Mouse (Mus musculus): ENCODE results near the gene Kynu. TPM values are rescaled to one million over a fixed set of nuclear protein-coding genes. Genes with fewer than 3 reads are reported as not detected.
A peak's percentile ranks its signal among the peaks of the same experiment; 100 is the strongest.

Gene Kynu
- polyA plus RNA-seq (2014; fragmentation: Nextera tagmentation; extraction: Ambion mirVana) = 0.57 and 1.5 TPM in 2 replicates

- no peaks in the 10 kb centered on the region for H3K27me3 ChIP-seq (ENCODE audit: control insufficient read depth, insufficient read depth, low read length)
- WGBS = 17% methylated on average over 9 of the region's 9 CpGs
- ATAC-seq (ENCODE audit: low FRiP score) (no peak), DNase-seq (ENCODE audit: low spot score) (peak; percentile 40)
- no peaks in the 10 kb centered on the region for H3K4me1 ChIP-seq (replicated peaks; ENCODE audit: control insufficient read depth, insufficient read depth, low read length)
- no peak within 1 kb of the TSS for H3K4me2 ChIP-seq (replicated peaks; ENCODE audit: low read depth, low read length)
- H3K9me3 ChIP-seq (ENCODE audit: control insufficient read depth, low read length) = no peaks in the 10 kb centered on the region
- no peak within 1 kb of the TSS for H3K9ac ChIP-seq (ENCODE audit: low read depth, low read length)
- H3K4me3 ChIP-seq (ENCODE audit: low read depth, low read length) = no peak within 1 kb of the TSS
- no peak within 1 kb of the TSS for H3K27ac ChIP-seq (ENCODE audit: low read depth, low read length)
- H3K36me3 ChIP-seq (ENCODE audit: control insufficient read depth, insufficient read depth, low read length) = no peaks in the 10 kb centered on the region
Observed at GRCm38 (mm10) chr2:43555062-43555888, at the start of gene Kynu. Gene Kynu, plus strand, starts transcription at chr2:43555329.

- Histone ChIP-seq H3K36me3 (ENCODE audit: control insufficient read depth, insufficient read depth, low read length) (no peaks in the 10 kb centered on the region), H3K27me3 (ENCODE audit: control insufficient read depth, insufficient read depth, low read length) (no peaks in the 10 kb centered on the region), H3K4me2 (replicated peaks; ENCODE audit: low read depth, low read length) (no peak overlapping the region), H3K4me3 (ENCODE audit: low read depth, low read length) (no peak overlapping the region), H3K4me1 (replicated peaks; ENCODE audit: control insufficient read depth, insufficient read depth, low read length) (no peaks in the 10 kb centered on the region), H3K9me3 (ENCODE audit: control insufficient read depth, low read length) (no peaks in the 10 kb centered on the region), H3K9ac (ENCODE audit: low read depth, low read length) (no peak overlapping the region), H3K27ac (ENCODE audit: low read depth, low read length) (no peak overlapping the region)
- DNase-seq (ENCODE audit: low spot score) = no peak
- WGBS = 97% methylated on average over 3 of the region's 3 CpGs
- no peak for ATAC-seq (ENCODE audit: low FRiP score)
Observed at GRCm38 (mm10) chr2:43506182-43506581, 48.9 kb upstream of the Kynu start.

GRCm38 (mm10) chr2:43513852-43514251 lies 41.3 kb upstream of the Kynu start:
- no peaks in the 10 kb centered on the region for H3K4me1 ChIP-seq (replicated peaks; ENCODE audit: control insufficient read depth, insufficient read depth, low read length)
- DNase-seq (ENCODE audit: low spot score) (no peak), ATAC-seq (ENCODE audit: low FRiP score) (no peak)
- H3K9ac ChIP-seq (ENCODE audit: low read depth, low read length) = no peak overlapping the region
- H3K4me3 ChIP-seq (ENCODE audit: low read depth, low read length) = no peak overlapping the region
- H3K36me3 ChIP-seq (ENCODE audit: control insufficient read depth, insufficient read depth, low read length) = no peaks in the 10 kb centered on the region
- H3K27me3 ChIP-seq (ENCODE audit: control insufficient read depth, insufficient read depth, low read length) = no peaks in the 10 kb centered on the region
- H3K4me2 ChIP-seq (replicated peaks; ENCODE audit: low read depth, low read length) = no peak overlapping the region
- H3K27ac ChIP-seq (ENCODE audit: low read depth, low read length) = no peak overlapping the region
- no peaks in the 10 kb centered on the region for H3K9me3 ChIP-seq (ENCODE audit: control insufficient read depth, low read length)
- whole genome bisulfite sequencing = 19% methylated on average over 7 of the region's 7 CpGs

GRCm38 (mm10) chr2:43534417-43534816 lies 20.7 kb upstream of the Kynu start:
- Histone ChIP-seq H3K4me3 (ENCODE audit: low read depth, low read length) (no peak overlapping the region), H3K4me1 (replicated peaks; ENCODE audit: control insufficient read depth, insufficient read depth, low read length) (no peaks in the 10 kb centered on the region), H3K9ac (ENCODE audit: low read depth, low read length) (no peak overlapping the region), H3K36me3 (ENCODE audit: control insufficient read depth, insufficient read depth, low read length) (no peaks in the 10 kb centered on the region), H3K9me3 (ENCODE audit: control insufficient read depth, low read length) (no peaks in the 10 kb centered on the region), H3K27ac (ENCODE audit: low read depth, low read length) (no peak overlapping the region), H3K27me3 (ENCODE audit: control insufficient read depth, insufficient read depth, low read length) (no peaks in the 10 kb centered on the region), H3K4me2 (replicated peaks; ENCODE audit: low read depth, low read length) (no peak overlapping the region)
- 82% methylated on average over 2 of the region's 2 CpGs for WGBS
- no peak for DNase-seq (ENCODE audit: low spot score)
- no peak for ATAC-seq (ENCODE audit: low FRiP score)

- no peak for DNase-seq (ENCODE audit: low spot score)
- no peak for ATAC-seq (ENCODE audit: low FRiP score)
- Histone ChIP-seq H3K9me3 (ENCODE audit: control insufficient read depth, low read length) (no peaks in the 10 kb centered on the region), H3K36me3 (ENCODE audit: control insufficient read depth, insufficient read depth, low read length) (no peaks in the 10 kb centered on the region), H3K9ac (ENCODE audit: low read depth, low read length) (no peak overlapping the region), H3K4me2 (replicated peaks; ENCODE audit: low read depth, low read length) (no peak overlapping the region), H3K4me3 (ENCODE audit: low read depth, low read length) (no peak overlapping the region), H3K27ac (ENCODE audit: low read depth, low read length) (no peak overlapping the region), H3K27me3 (ENCODE audit: control insufficient read depth, insufficient read depth, low read length) (no peaks in the 10 kb centered on the region), H3K4me1 (replicated peaks; ENCODE audit: control insufficient read depth, insufficient read depth, low read length) (no peaks in the 10 kb centered on the region)
- WGBS = 91% methylated on average over 3 of the region's 3 CpGs
Observed at GRCm38 (mm10) chr2:43542615-43543014, 12.5 kb upstream of the Kynu start.

GRCm38 (mm10) chr2:43545665-43546064 lies 9.5 kb upstream of the Kynu start:
- Histone ChIP-seq H3K27ac (ENCODE audit: low read depth, low read length) (no peak overlapping the region), H3K4me1 (replicated peaks; ENCODE audit: control insufficient read depth, insufficient read depth, low read length) (no peaks in the 10 kb centered on the region), H3K4me2 (replicated peaks; ENCODE audit: low read depth, low read length) (no peak overlapping the region), H3K4me3 (ENCODE audit: low read depth, low read length) (no peak overlapping the region), H3K27me3 (ENCODE audit: control insufficient read depth, insufficient read depth, low read length) (no peaks in the 10 kb centered on the region), H3K36me3 (ENCODE audit: control insufficient read depth, insufficient read depth, low read length) (no peaks in the 10 kb centered on the region), H3K9ac (ENCODE audit: low read depth, low read length) (no peak overlapping the region), H3K9me3 (ENCODE audit: control insufficient read depth, low read length) (no peaks in the 10 kb centered on the region)
- ATAC-seq (ENCODE audit: low FRiP score) (no peak), DNase-seq (ENCODE audit: low spot score) (no peak)
- WGBS = 87% methylated on average over 3 of the region's 3 CpGs

- Histone ChIP-seq H3K9ac (ENCODE audit: low read depth, low read length) (no peak overlapping the region), H3K27me3 (ENCODE audit: control insufficient read depth, insufficient read depth, low read length) (no peaks in the 10 kb centered on the region), H3K4me3 (ENCODE audit: low read depth, low read length) (no peak overlapping the region), H3K27ac (ENCODE audit: low read depth, low read length) (no peak overlapping the region), H3K4me1 (replicated peaks; ENCODE audit: control insufficient read depth, insufficient read depth, low read length) (no peaks in the 10 kb centered on the region), H3K4me2 (replicated peaks; ENCODE audit: low read depth, low read length) (no peak overlapping the region), H3K9me3 (ENCODE audit: control insufficient read depth, low read length) (no peaks in the 10 kb centered on the region), H3K36me3 (ENCODE audit: control insufficient read depth, insufficient read depth, low read length) (no peaks in the 10 kb centered on the region)
- 92% methylated on average over 1 of the region's 1 CpGs for WGBS
- DNase-seq (ENCODE audit: low spot score) = no peak
- no peak for ATAC-seq (ENCODE audit: low FRiP score)
Observed at GRCm38 (mm10) chr2:43546448-43546847, 8.7 kb upstream of the Kynu start.

- H3K4me2 ChIP-seq (replicated peaks; ENCODE audit: low read depth, low read length) = no peak overlapping the region
- H3K4me3 ChIP-seq (ENCODE audit: low read depth, low read length) = no peak overlapping the region
- no peak overlapping the region for H3K9ac ChIP-seq (ENCODE audit: low read depth, low read length)
- ATAC-seq (ENCODE audit: low FRiP score) = no peak
- no peak overlapping the region for H3K27ac ChIP-seq (ENCODE audit: low read depth, low read length)
- H3K4me1 ChIP-seq (replicated peaks; ENCODE audit: control insufficient read depth, insufficient read depth, low read length) = no peaks in the 10 kb centered on the region
- H3K9me3 ChIP-seq (ENCODE audit: control insufficient read depth, low read length) = no peaks in the 10 kb centered on the region
- H3K27me3 ChIP-seq (ENCODE audit: control insufficient read depth, insufficient read depth, low read length) = no peaks in the 10 kb centered on the region
- 66% methylated on average over 4 of the region's 4 CpGs for WGBS
- DNase-seq (ENCODE audit: low spot score) = no peak
- no peaks in the 10 kb centered on the region for H3K36me3 ChIP-seq (ENCODE audit: control insufficient read depth, insufficient read depth, low read length)
Observed at GRCm38 (mm10) chr2:43554216-43554615, 913 bp upstream of the Kynu start.

- Histone ChIP-seq H3K4me3 (ENCODE audit: low read depth, low read length) (no peak overlapping the region), H3K4me2 (replicated peaks; ENCODE audit: low read depth, low read length) (no peak overlapping the region), H3K36me3 (ENCODE audit: control insufficient read depth, insufficient read depth, low read length) (no peaks in the 10 kb centered on the region), H3K27me3 (ENCODE audit: control insufficient read depth, insufficient read depth, low read length) (no peaks in the 10 kb centered on the region), H3K4me1 (replicated peaks; ENCODE audit: control insufficient read depth, insufficient read depth, low read length) (no peaks in the 10 kb centered on the region), H3K9ac (ENCODE audit: low read depth, low read length) (no peak overlapping the region), H3K27ac (ENCODE audit: low read depth, low read length) (no peak overlapping the region), H3K9me3 (ENCODE audit: control insufficient read depth, low read length) (no peaks in the 10 kb centered on the region)
- WGBS = 48% methylated on average over 4 of the region's 4 CpGs
- ATAC-seq (ENCODE audit: low FRiP score) (no peak), DNase-seq (ENCODE audit: low spot score) (no peak)
Observed at GRCm38 (mm10) chr2:43555889-43556285, 758 bp downstream of the Kynu start.
